Mouse (Mus musculus): ENCODE data around the gene Gpr179. TPM values are rescaled to one million over a fixed set of nuclear protein-coding genes. Genes with fewer than 3 reads are reported as not detected.
"Not testable (repeated sequence)": the region's sequence is repeated elsewhere in the genome, so short reads cannot be mapped to it uniquely, and the experiment has no call there.

Gene Gpr179
- polyA plus RNA-seq, 1 experiment from 2014 or later: 0.13 TPM

- Histone ChIP-seq H3K4me3 (no peak overlapping the region), H3K36me3 (peaks cover 8% of the 10 kb centered on the region), H3K27ac (replicated peaks) (no peak overlapping the region), H3K27me3 (peaks cover 16% of the 10 kb centered on the region), H3K4me2 (replicated peaks) (no peak overlapping the region), H3K9me3 (no peaks in the 10 kb centered on the region), H3K9ac (replicated peaks) (no peak overlapping the region), H3K4me1 (0 out of 2 replicates have a peak, but pooled peaks cover 5% of the 10 kb centered on the region)
- 88% methylated on average over 9 of the region's 9 CpGs for WGBS
- no peak for ATAC-seq (ENCODE audit: low FRiP score, low read depth)
These were observed 17.5 kb downstream of the Gpr179 start for GRCm38 (mm10) chr11:97334400-97334799.

- Histone ChIP-seq H3K4me1 (0 out of 2 replicates have a peak, but pooled peaks cover 5% of the 10 kb centered on the region), H3K9me3 (no peaks in the 10 kb centered on the region), H3K27ac (replicated peaks) (no peak overlapping the region), H3K4me2 (replicated peaks) (no peak overlapping the region), H3K4me3 (no peak overlapping the region), H3K9ac (replicated peaks) (no peak overlapping the region), H3K27me3 (peaks cover 16% of the 10 kb centered on the region), H3K36me3 (peaks cover 13% of the 10 kb centered on the region)
- ATAC-seq (ENCODE audit: low FRiP score, low read depth): no peak
- WGBS: 77% methylated on average over 1 of the region's 1 CpGs
These were observed 18.0 kb downstream of the Gpr179 start for GRCm38 (mm10) chr11:97333896-97334295.

GRCm38 (mm10) chr11:97333044-97333443 lies 18.8 kb downstream of the Gpr179 start:
- no peaks in the 10 kb centered on the region for H3K9me3 ChIP-seq
- H3K4me2 ChIP-seq (replicated peaks): no peak overlapping the region
- peaks cover 20% of the 10 kb centered on the region for H3K36me3 ChIP-seq
- no peak overlapping the region for H3K4me3 ChIP-seq
- H3K27ac ChIP-seq (replicated peaks): no peak overlapping the region
- H3K4me1 ChIP-seq: 0 out of 2 replicates have a peak, but pooled peaks cover 5% of the 10 kb centered on the region
- ATAC-seq (ENCODE audit: low FRiP score, low read depth): no peak
- 57% methylated on average over 9 of the region's 9 CpGs for WGBS
- no peak overlapping the region for H3K9ac ChIP-seq (replicated peaks)
- H3K27me3 ChIP-seq: peaks cover 8% of the 10 kb centered on the region; the same call in 1 of the 2 replicates

- Histone ChIP-seq H3K9me3 (no peaks in the 10 kb centered on the region), H3K36me3 (peaks cover 31% of the 10 kb centered on the region), H3K4me1 (0 out of 2 replicates have a peak, but pooled peaks cover 5% of the 10 kb centered on the region), H3K4me2 (replicated peaks) (no peak overlapping the region), H3K27me3 (peaks cover 1% of the 10 kb centered on the region; the same call in 1 of the 2 replicates), H3K4me3 (no peak overlapping the region), H3K27ac (replicated peaks) (no peak overlapping the region), H3K9ac (replicated peaks) (no peak overlapping the region)
- WGBS: 80% methylated on average over 12 of the region's 12 CpGs
- ATAC-seq (ENCODE audit: low FRiP score, low read depth): no peak
These were observed 20.4 kb downstream of the Gpr179 start for GRCm38 (mm10) chr11:97331231-97332190.

GRCm38 (mm10) chr11:97330315-97330714 lies 21.6 kb downstream of the Gpr179 start:
- Histone ChIP-seq H3K4me1 (0 out of 2 replicates have a peak, but pooled peaks cover 5% of the 10 kb centered on the region), H3K27ac (replicated peaks) (no peak overlapping the region), H3K4me2 (replicated peaks) (no peak overlapping the region), H3K9ac (replicated peaks) (no peak overlapping the region), H3K4me3 (no peak overlapping the region), H3K9me3 (no peaks in the 10 kb centered on the region), H3K27me3 (no peaks in the 10 kb centered on the region; the same call in 1 of the 2 replicates), H3K36me3 (peaks cover 42% of the 10 kb centered on the region)
- no peak for ATAC-seq (ENCODE audit: low FRiP score, low read depth)
- WGBS: 100% methylated on average over 1 of the region's 1 CpGs

- H3K4me2 ChIP-seq (replicated peaks): no peak overlapping the region
- H3K4me1 ChIP-seq: 0 out of 2 replicates have a peak, but pooled peaks cover 5% of the 10 kb centered on the region
- no peak overlapping the region for H3K9ac ChIP-seq (replicated peaks)
- H3K9me3 ChIP-seq: no peaks in the 10 kb centered on the region
- H3K27ac ChIP-seq (replicated peaks): no peak overlapping the region
- H3K36me3 ChIP-seq: peaks cover 59% of the 10 kb centered on the region
- H3K4me3 ChIP-seq: no peak overlapping the region
- ATAC-seq (ENCODE audit: low FRiP score, low read depth): no peak
- WGBS: 24% methylated on average over 9 of the region's 9 CpGs
- H3K27me3 ChIP-seq: no peaks in the 10 kb centered on the region
These were observed 23.7 kb downstream of the Gpr179 start for GRCm38 (mm10) chr11:97328148-97328547.

GRCm38 (mm10) chr11:97325224-97325623 lies 26.7 kb downstream of the Gpr179 start:
- Histone ChIP-seq H3K9ac (replicated peaks) (no peak overlapping the region), H3K4me2 (replicated peaks) (no peak overlapping the region), H3K4me1 (no peaks in the 10 kb centered on the region), H3K4me3 (no peak overlapping the region), H3K27ac (replicated peaks) (no peak overlapping the region), H3K36me3 (peaks cover 67% of the 10 kb centered on the region), H3K9me3 (no peaks in the 10 kb centered on the region), H3K27me3 (no peaks in the 10 kb centered on the region)
- WGBS: 74% methylated on average over 1 of the region's 1 CpGs
- ATAC-seq (ENCODE audit: low FRiP score, low read depth): no peak

- not testable (repeated sequence) for H3K9ac ChIP-seq (replicated peaks); H3K4me3 ChIP-seq; H3K27ac ChIP-seq (replicated peaks); H3K27me3 ChIP-seq; H3K4me2 ChIP-seq (replicated peaks); ATAC-seq (ENCODE audit: low FRiP score, low read depth); H3K4me1 ChIP-seq; H3K9me3 ChIP-seq
- H3K36me3 ChIP-seq: peaks cover 53% of the 10 kb centered on the region
- 87% methylated on average over 8 of the region's 8 CpGs for WGBS
These were observed 29.8 kb downstream of the Gpr179 start for GRCm38 (mm10) chr11:97321894-97322600.

GRCm38 (mm10) chr11:97321197-97321596 lies 30.7 kb downstream of the Gpr179 start:
- peaks cover 44% of the 10 kb centered on the region for H3K36me3 ChIP-seq
- peaks cover 6% of the 10 kb centered on the region; the same call in 1 of the 2 replicates for H3K4me1 ChIP-seq
- H3K4me2 ChIP-seq (replicated peaks): no peak overlapping the region
- H3K9me3 ChIP-seq: no peaks in the 10 kb centered on the region
- no peak overlapping the region for H3K9ac ChIP-seq (replicated peaks)
- no peak overlapping the region for H3K27ac ChIP-seq (replicated peaks)
- ATAC-seq (ENCODE audit: low FRiP score, low read depth): no peak
- no peak overlapping the region for H3K4me3 ChIP-seq
- H3K27me3 ChIP-seq: no peaks in the 10 kb centered on the region
- WGBS: 93% methylated on average over 8 of the region's 8 CpGs

GRCm38 (mm10) chr11:97315504-97316503 lies 36.1 kb downstream of the Gpr179 start, which contains the start of gene Mrpl45:
TSS of gene Mrpl45 (plus strand) at chr11:97315716.
- H3K4me1 ChIP-seq: peaks cover 16% of the 10 kb centered on the region
- peak within 1 kb of the TSS; percentile 63; the same call in 1 of the 2 replicates for H3K27ac ChIP-seq (replicated peaks)
- H3K4me2 ChIP-seq (replicated peaks): peak within 1 kb of the TSS; percentile 54
- peaks cover 7% of the 10 kb centered on the region; the same call in 1 of the 2 replicates for H3K27me3 ChIP-seq
- no peaks in the 10 kb centered on the region for H3K9me3 ChIP-seq
- H3K36me3 ChIP-seq: 0 out of 2 replicates have a peak, but pooled peaks cover 12% of the 10 kb centered on the region
- H3K4me3 ChIP-seq: peak within 1 kb of the TSS; percentile 58
- peak within 1 kb of the TSS; percentile 57 for H3K9ac ChIP-seq (replicated peaks)
- ATAC-seq (ENCODE audit: low FRiP score, low read depth): peak; percentile 95
- under 1% methylated on average over 50 of the region's 50 CpGs for WGBS

Data from midbrain, embryonic 12.5 days (tissue).